Mouse (Mus musculus): ENCODE data around the gene Dagla.

The Dagla gene

DNA sequence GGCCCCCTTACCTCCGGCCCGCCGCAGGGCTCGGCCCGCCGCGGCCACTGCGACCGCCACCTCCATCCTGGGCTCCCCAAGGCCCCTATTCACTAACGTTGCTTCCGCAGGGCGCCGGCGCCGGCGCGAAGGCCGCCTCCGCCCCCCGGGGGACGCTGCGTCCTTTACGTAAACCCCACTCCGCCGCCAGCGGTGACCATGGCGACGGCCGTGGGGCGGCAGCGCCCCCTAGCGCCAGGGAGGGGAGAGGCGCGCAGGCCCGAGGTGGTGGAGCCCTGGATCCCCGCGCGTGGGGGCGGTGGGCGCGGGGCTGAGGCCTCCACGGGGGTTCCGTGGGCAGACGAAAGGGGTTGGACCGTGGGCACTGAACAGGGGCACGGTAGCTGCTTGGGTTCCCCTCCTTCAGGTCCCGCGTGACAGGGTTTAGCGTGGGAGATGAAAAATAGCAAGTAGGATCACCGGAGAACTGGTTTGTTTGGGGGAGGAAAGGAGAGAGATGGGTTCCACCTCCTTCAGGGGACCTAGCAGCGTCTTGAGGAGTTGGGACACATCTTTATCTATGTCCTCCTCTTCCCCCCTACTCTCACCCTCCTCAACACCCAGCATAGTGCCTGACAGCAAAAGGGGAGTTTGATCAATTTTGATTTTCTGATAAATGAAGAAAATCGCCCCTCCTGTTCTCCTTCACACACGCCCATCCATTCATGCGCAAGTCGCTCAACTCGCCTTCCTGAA lies at the start of gene Dagla:
Gene Dagla (minus strand): TSS at position 68 of the 735 bp plus-strand sequence.
- WGBS, result 3% methylated on average over 56 of the region's 56 CpGs

DNA sequence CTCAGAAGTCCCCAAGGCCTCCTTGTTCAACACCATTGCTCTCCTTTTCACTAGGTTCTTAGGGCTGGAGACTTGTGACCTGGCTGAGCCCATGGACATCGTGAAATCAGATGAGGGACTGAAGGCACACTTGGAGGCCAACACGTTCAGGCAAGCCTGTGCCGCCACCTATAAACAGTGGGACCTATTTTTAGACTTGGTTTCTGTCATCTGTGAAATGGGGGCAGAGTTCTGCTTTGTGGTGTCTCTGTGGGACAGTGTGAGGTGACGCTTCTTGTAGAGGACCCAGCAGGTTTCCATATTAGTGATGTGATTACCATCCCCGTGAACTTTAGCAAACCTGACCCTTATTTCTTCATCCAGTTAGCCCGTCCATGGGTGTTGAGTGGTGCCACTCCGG lies 47.5 kb upstream of the Dagla start:
- 87% methylated on average over 7 of the region's 7 CpGs for WGBS

DNA sequence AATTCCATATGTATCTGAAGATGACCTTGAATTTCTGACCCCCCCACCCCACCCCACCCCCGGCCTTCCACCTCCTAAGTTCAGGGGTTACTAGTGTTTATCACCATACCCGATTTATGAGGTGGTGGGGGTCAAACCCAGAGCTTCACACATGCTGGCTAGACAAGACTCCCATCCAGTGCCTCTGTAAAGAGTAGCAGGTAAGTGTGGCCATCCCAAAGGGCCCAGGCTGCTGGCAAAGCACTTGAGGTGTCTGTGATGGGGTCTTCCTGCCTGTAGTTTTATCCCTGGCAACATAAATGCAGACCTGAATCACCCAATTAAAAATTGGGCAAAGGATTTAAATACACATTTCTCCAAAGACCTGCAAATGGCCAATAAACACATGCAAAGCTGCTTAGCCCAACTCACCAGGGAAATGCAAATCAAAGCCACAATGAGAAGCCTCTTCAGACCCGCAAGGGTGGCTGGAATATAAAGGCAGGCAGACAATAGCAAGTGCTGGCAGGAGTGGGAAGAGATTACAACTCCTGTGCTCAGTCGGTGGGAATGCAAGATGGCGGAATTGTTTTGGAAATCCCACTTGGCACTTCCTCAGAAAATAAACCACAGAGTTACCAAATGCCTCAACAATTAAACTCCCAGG lies 43.1 kb upstream of the Dagla start:
- WGBS, result 77% methylated on average over 5 of the region's 5 CpGs

DNA sequence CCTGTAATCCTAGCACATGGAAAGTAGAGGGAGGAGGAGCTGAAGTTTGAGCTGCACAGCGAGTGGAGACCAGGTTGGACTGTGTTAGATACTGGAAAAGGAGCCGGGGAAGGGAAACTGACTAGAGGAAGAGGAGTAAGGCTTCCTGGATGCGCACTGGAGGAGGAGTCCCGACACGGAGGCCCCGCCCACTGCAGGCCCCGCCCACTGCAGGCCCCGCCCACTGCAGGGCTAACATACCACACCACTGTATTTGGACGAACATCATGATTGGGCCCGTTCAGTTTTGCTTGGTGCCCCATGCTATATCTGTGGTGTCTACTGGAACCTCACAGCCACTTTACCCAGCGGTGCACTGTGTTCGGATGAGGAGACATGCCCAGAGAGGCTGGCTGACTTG lies 41.0 kb upstream of the Dagla start:
- 47% methylated on average over 12 of the region's 12 CpGs for WGBS

GRCm38 (mm10) chr19:10343866-10344265 lies 39.2 kb upstream of the Dagla start:
- WGBS, result 73% methylated on average over 10 of the region's 10 CpGs

- WGBS, result 15% methylated on average over 12 of the region's 12 CpGs
Observed at GRCm38 (mm10) chr19:10341817-10342439, 37.3 kb upstream of the Dagla start.

- 18% methylated on average over 11 of the region's 11 CpGs for WGBS
Observed at GRCm38 (mm10) chr19:10341152-10341551, 36.5 kb upstream of the Dagla start.

- WGBS, result 55% methylated on average over 5 of the region's 5 CpGs
Observed at GRCm38 (mm10) chr19:10340661-10341060, 36.0 kb upstream of the Dagla start.

- WGBS, result 44% methylated on average over 5 of the region's 5 CpGs
Observed at GRCm38 (mm10) chr19:10339271-10339670, 34.6 kb upstream of the Dagla start.

GRCm38 (mm10) chr19:10338724-10339123 lies 34.0 kb upstream of the Dagla start:
- 85% methylated on average over 4 of the region's 4 CpGs for WGBS

DNA sequence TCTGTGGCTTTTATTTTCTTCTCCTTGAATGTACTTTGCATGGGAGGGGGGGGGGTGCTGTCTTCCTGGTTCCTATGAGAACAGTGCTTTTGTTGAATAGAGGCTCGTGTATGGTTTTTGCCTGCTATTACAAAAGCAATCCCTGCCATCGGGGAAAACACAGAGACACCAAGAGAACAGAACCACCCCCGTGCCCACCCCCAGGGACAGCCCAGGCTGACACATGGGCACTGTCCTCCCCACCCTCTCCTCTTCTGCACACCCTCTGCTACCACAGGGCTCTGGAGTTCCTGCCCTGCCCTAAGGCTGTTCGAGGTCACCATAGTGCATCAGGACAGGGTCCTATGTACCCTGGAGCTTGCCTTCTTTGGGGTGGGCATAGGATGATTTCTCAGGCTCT lies 29.8 kb upstream of the Dagla start:
- WGBS, result 51% methylated on average over 4 of the region's 4 CpGs

DNA sequence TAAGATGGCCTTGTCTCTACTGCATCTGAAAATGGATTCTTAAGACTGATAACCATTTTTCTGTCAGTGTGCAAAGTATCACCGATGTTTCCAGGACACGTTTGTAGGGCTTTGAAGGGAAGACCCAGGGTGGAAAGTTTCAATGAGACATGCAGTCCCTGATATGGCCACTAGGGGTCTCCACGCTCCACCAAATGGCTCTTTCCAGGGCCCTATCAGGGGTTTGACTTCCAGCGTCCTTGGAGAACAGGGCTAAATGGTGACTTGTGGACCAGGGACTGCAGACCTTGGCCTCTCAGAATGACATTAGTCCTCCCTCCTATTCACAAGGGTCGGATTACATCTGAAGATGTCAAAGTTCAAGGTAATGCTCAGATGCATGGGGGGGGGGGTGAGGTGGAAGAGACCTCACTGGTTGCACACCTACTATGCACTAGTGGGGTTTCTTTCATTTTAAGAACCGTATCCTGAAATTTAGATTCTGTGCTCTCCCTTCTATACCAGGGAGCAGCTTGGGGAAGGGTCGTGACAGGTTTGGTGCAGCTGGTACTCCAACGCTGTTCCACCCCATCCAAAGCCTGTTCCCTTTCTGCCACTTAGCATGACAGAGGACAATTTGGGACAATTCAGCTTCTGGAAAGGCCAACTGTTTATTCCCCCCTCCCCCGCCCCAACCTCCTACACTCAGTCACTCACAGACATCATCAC lies 29.0 kb upstream of the Dagla start:
- WGBS, result 29% methylated on average over 9 of the region's 9 CpGs

DNA sequence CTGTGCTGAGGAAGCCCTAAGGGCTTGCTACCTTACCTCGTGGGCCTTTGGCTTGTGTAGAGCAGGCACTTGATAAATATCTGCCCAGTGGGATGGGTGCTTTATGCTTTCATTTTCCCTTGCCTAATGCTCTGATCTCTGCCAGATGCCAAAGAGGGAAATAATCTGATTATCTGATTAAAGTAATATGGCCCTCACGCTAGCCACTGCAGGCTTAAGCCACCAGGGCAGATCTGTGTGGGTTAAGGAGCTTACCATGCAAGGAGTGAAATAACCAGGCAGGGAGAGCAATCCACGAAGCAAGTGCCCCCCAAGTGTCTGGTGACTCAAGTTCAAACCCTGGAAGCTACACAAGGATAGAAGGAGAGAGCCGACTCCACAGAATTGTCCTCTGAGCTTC lies 27.0 kb upstream of the Dagla start:
- WGBS, result 78% methylated on average over 4 of the region's 4 CpGs

GRCm38 (mm10) chr19:10329033-10329432 lies 24.4 kb upstream of the Dagla start:
- WGBS, result 73% methylated on average over 8 of the region's 8 CpGs

DNA sequence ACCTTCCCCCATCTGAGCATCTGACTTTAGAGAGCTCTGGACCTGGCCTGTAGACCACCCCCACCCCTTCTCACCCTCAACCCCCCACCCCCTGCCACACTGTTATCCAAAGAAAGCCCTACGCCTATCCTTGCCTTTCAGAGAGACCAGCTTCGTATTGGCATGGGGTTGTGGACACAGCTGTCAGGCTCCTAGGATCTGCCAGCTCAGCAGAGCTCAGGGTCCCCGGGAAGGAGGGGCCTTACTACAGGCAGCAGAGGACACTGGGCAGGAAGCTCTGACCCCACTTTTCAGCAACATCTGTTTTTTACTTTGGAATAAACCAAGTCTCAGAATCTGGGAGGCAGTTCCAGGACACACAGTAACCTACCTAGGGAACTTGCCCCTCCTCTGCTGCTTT lies 21.9 kb upstream of the Dagla start:
- WGBS, result 64% methylated on average over 3 of the region's 3 CpGs

DNA sequence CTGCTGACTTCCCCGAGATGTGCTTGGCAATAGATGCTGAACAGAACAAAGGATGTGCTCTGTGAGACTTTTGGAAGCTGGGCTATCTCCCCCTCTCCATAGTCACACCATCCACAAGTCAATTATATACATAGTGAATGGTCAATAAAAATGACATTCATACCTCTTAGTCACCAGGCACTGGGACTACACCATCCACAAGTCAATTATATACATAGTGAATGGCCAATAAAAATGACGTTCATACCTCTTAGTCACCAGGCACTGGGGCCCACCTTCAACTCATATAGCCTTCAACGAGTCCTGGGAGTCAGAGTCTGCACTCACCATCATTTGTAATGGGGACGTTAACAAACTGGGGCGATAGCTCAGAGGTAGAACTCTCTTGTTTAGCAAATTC lies 19.2 kb upstream of the Dagla start:
- WGBS, result 87% methylated on average over 5 of the region's 5 CpGs

DNA sequence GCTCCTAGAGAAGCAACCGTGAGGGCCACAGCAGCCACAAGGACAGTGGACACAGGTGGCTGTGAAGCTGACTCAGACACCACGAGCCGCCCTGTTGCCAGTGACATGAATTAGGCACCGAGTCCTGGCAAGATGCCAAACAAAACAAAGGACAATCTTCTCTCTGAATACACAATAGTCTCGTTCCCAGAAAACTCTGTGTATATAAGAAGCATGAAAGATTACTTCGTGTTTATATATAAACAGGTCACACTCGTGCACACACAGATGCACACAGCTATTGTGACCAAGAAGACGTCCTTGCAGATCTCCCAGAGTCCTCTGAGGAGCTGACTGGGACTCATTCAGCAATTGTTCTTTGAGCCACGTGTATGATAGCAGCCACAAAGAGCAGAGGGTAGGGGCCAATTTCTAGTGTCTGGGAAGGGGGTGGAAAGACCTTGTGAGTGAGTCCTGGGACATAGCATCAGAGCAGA lies 18.7 kb upstream of the Dagla start:
- WGBS, result 32% methylated on average over 9 of the region's 9 CpGs

DNA sequence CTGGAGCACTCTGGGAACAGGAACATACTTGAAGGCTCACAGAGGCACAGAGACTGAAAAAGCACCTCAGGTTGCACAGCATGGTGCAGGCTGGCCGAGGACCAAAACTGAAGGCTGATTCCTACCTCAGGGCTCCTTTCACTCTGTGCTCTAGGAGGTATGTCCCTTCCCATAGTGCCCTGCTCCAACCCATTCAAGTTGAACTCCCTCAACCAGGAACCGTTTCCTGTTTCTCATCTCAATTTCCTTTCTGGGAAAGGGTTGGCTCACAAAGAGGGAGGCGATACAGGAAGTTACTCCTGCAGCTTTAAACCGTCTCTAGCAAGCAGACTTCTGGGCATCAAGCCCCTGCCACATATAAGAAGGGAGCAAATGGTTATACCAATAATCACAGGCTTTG lies 13.1 kb upstream of the Dagla start:
- 61% methylated on average over 4 of the region's 4 CpGs for WGBS

DNA sequence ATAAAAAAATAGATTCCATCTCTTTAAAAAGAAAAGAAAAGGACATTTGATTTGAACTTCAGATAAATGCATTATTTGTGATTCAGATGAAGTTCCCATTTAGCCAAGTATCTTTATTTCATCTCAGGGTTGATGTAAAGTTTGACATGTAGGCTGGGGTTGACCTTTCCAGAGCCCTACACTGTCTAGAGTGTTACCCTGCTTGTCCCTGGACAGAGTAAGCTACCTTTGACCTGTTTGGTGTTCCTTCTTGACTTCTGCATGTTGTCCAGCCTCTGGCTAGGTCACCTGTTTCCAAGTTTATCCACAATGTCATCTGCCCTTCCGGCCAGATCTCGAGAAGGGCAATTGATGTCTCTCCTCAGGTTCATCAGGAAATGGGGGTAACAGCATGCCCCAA lies 12.7 kb upstream of the Dagla start:
- 87% methylated on average over 2 of the region's 2 CpGs for WGBS

GRCm38 (mm10) chr19:10316956-10317355 lies 12.3 kb upstream of the Dagla start:
- WGBS, result 73% methylated on average over 4 of the region's 4 CpGs

- WGBS, result 68% methylated on average over 8 of the region's 8 CpGs
Observed at GRCm38 (mm10) chr19:10312072-10312471, 7.4 kb upstream of the Dagla start.

DNA sequence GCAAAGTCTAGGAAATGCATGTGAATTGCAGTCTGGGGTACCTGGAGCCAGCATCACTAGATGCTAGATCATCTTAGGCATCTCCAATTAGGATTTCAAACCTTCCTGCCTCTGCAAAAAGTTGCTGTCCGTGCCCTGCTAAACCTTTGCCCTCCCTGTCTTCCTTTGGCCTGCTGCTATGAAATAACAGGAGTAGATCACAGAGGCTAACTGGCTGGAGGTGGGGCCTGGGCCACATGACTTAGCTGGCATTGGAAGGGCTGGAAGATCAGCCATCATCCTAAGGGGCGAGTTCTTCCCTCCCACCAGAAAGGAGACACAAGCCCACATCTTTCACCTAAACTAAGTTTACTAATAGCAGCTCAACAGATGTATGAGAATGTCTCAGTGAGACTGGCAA lies 4.3 kb upstream of the Dagla start:
- WGBS, result 81% methylated on average over 2 of the region's 2 CpGs

Data from cerebral cortex, adult 2 months (tissue).